Mouse (Mus musculus): Measurements from ENCODE around the gene Gse1.

Gene Gse1

DNA sequence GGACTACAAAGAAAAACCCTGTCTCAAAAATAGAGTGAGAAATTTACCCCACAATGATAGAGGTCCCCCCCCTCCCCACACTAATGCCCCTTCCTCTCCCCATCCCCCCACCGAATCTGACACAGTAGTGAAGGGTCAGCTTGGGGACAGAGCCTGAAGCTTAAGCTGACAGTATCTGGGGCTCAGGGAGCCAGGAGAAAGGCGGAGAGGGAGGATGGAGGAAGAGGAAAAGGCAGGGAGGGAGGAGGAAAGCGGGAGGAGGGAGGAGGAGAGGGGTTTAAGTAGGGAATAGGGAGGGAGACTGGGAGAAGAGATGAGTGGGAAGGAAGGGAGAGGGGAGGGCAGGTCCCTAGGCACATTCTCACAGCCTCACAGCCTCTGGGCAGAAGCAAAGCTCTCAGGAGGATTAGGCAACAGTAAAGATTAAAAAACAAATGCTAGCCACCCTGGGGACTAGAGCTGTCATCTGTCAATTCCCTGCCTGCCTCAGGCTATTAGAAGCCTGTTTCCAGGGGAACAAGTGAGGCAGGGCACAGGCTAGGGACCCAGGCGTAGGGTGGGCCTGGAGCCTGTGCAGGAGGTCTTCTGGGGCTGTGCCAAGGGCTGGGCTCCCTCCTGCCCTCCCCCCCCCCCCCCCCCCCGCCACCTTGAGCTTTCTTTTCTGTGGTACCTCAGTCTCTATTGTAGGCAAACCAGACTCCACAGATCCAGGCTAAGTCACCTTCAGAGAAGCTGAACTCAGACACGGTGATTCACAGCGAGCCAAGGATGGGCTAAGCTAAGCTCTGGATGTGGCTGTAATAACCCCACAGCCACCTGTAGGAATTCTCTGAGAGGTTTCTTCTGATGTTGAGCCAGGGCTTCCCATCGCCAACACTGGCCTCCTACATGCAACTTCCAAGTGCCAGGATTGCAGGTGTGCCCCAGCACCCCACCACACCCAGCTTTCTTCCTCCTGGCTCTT lies 388.7 kb downstream of the Gse1 start:
- no peak for DNase-seq (ENCODE audit: low read depth, low spot score)

DNA sequence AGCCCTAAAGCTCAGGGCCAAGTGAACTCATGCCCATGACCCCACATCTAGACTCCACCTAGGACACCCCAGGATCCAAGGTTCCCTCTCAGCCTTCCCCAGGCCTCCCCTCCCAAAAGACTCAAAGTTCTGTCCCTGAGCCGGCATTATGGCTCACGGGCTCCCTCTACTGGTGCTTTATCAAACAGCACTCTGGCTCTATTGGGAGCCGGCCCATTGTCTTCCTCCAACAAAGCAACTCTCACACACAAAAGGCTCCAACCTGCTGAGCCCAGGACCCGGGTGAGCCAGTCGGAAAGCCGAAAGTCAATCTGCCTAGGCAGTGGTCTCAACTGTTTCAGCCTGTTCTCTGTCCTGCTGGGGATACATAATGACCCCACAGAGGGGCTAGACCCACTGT lies 389.9 kb downstream of the Gse1 start:
- no peak for DNase-seq (ENCODE audit: low read depth, low spot score)

DNA sequence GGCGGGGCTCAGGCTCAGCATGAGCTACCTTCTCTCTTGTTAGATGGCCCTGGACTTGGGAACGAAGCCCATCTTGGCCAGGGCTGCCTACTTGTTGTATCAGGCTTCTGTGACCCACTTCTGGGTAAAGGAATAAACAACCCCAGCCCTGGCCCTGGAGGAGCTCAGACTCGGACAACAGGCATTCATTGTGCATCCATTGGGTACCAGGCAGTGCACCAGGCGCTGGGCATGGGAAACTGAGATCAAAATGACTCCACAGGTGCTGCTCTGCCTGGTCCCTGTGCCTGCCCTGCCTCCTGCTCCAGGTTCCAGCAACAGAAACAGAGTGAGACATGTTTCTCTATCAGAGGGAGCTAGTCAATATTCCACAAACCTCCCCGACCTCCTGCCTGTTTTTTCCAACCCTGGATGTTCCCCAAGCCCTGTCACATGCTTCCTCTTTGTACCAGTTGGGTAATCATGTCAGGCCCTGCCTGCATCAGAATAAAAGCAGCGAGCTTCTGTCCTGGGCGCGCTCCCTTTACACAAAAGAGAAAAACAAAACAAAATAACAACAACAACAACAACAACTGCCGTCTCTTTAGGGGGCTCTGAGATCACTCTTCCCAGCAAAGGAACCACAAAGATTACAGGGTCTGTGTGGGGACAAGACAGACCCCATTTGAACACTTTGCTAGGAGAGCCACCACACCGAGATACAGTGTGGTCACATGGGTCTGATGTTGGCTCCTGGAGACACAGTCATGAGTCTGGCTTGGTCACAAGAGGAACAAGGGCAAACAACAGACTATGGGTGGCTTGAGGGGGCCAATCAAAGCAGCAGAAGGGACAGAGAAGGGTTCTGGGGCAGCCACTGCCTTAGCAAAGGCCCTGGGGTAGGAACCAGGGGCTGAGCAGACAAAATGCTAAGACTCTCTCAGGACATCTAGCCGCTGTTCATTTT lies 391.3 kb downstream of the Gse1 start:
- no peak for DNase-seq (ENCODE audit: low read depth, low spot score)

DNA sequence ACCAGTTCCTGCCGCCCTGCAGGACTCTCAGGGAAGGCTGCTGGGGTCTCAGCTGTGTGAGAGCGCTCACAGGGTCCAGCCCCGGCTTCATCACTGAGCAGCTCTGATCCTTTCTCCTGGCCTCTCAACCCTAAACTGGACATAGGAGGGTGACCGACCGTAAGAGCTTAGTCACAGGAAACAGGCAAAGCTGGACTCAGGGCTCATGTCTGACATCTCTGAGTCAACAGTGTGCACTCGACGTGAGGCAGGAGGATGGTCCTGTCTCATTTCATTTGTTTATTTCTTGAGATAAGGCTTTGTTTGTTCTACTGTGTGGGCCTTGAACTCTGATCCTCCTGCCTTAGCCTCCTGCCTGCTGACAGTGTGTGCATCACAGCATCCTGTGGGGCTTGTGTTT lies 392.2 kb downstream of the Gse1 start:
- no peak for DNase-seq (ENCODE audit: low read depth, low spot score)

DNA sequence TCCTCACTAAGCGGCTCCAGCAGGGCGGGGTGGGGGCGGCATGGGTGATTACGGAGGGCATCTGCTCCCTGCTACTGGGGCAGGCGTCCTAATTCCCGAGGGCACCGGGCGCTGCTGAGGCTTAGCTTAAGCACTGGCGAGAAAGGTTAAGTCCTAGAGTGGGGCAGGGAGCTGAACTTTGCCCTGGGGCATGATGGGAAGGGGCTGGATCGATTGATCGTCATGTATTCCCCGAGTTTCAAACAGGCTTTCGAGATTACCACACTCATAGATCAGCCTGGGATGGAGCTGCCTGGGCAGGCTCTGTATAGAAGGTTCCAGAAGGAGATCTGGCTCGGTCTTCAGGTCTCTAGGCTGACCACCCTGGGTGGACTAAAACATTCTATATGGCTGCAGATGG lies 393.9 kb downstream of the Gse1 start:
- no peak for DNase-seq (ENCODE audit: low read depth, low spot score)

DNA sequence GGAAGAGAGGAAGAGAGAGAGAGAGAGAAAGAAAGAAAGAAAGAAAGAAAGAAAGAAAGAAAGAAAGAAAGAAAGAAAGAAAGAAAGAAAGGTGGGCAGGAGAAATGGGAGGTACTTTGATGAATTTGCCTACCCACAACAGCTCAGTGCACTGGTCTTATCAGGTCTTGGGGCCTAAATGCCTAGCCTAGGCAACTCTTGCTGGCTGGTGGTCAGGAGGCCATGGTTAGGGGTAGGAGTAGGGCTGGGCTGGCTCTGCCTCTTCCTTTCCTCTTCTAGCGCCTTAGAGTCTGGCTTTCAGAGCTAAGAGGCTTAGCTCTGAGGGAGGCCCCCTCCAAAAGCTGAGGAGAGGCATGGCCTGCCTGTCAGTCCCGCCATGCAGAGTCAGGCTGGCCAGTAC lies 395.4 kb downstream of the Gse1 start:
- DNase-seq (ENCODE audit: low read depth, low spot score): no peak

DNA sequence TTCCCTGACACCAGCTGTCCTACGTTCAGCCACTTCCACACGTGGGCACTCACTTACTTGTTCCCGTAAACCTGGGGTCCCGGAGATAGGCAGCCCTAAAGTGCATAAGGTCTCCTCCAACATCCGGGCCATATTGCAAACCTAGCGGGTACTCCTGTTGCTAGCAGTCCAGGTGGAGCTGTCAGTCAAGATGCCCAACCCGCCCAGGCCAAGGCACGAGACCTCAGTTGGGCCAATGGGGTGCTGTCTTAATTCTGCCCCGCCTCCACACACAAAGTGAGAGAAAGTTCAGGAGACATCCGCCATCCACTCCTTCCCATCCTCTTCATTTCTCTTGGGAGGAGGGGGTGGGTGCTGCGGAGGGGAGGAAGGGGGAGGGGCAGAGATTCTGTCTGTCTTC lies 398.2 kb downstream of the Gse1 start:
- DNase-seq (ENCODE audit: low read depth, low spot score): no peak

DNA sequence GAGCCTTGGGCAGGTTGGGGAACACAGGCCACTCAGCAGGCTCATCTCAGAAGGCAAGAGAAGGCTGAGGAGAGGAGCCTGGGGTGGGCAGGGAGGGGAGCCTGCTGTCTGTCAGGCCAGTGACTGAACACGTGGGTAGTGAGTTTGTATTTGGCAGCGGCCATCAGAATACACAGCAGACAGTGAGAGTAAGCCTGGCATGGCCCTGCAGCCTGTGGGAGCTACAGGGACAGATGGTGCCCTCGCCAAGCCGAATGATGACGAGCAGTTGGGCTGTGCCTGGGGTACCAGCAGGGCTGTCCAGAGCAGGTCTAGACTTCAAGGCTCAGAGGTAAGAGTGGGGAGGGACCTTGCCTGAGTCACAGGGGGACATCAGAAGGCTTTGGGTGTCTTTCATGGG lies 399.0 kb downstream of the Gse1 start:
- DNase-seq (ENCODE audit: low read depth, low spot score): no peak

DNA sequence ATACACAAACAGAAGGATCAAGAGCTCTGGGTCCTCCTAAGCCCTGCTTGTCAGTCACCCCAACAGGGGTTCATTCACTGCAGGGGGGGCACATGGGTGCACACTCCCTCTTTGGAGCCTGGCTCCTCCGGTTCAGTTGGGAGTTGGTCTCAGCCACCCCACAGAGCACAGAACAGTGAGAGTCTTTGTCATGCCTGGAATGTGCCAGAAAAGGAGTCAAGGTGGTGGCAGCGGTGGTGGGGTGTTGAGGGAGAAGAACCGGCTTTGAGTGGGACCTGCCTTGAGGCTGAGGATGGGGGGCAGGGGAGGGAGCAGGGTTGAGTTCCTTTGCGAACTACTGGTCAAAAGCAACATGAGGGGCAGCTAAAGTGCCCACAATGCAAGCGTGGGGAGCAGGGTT lies 401.8 kb downstream of the Gse1 start:
- no peak for DNase-seq (ENCODE audit: low read depth, low spot score)

DNA sequence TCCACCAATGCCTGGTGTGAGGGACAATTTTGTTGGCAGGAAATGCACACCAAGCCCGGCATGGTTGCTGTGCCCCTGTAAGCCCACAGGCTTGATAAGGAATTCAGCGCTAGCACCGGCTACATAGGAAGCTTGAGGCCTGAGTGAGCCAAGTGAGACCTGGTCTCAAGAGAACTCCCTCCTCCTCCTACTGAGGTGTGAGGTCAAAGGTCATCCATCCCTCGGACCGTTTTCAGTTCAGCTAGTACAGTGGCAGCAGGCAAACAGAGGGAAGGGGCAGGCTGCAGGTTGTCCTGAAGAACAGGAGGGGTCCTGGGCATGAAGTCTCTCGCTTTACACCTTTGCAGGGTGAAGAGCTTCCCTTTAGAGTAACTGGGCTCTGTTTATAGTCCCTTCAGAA lies 402.6 kb downstream of the Gse1 start:
- DNase-seq (ENCODE audit: low read depth, low spot score): no peak

Measured in retina, adult 2 months (tissue).